Mouse (Mus musculus) brain, embryonic 14.5 days (tissue): ENCODE measurements around the gene Gcgr. TPM values are rescaled to one million over a fixed set of nuclear protein-coding genes. Genes with fewer than 3 reads are reported as not detected.

ENCODE experiments used
- DNase-seq: peaks from one replicate; pipeline ENCODE4 v3.0.0-alpha.2; 2011; ENCODE audit warnings: low read depth
- CTCF ChIP-seq: fragments of 200-500 bp; IDR thresholded peaks from 2 replicates; pipeline ENCODE4 v1.5.1; 2012; ENCODE audit warnings: inconsistent platforms, mild to moderate bottlenecking, moderate library complexity, borderline replicate concordance; ENCODE audit not compliant: insufficient read depth, insufficient read length; ENCODE audit errors: extremely low read depth
- POLR2A ChIP-seq: fragments of 200-500 bp; IDR thresholded peaks from 2 replicates; pipeline ENCODE4 v1.6.1; 2012; ENCODE audit warnings: mild to moderate bottlenecking, inconsistent platforms, borderline replicate concordance; ENCODE audit not compliant: poor library complexity, insufficient read depth, insufficient read length, severe bottlenecking; ENCODE audit errors: extremely low read depth
- polyA plus RNA-seq: library from polyadenylated mRNA; depleted of rRNA; stranded (reverse); fragments of >200 nt; gene quantifications from 2 replicates; pipeline ENCODE4 v1.2.3, GENCODE M21; 2012

Gene Gcgr
- polyA plus RNA-seq, 1 experiment: 0.36 TPM

DNA sequence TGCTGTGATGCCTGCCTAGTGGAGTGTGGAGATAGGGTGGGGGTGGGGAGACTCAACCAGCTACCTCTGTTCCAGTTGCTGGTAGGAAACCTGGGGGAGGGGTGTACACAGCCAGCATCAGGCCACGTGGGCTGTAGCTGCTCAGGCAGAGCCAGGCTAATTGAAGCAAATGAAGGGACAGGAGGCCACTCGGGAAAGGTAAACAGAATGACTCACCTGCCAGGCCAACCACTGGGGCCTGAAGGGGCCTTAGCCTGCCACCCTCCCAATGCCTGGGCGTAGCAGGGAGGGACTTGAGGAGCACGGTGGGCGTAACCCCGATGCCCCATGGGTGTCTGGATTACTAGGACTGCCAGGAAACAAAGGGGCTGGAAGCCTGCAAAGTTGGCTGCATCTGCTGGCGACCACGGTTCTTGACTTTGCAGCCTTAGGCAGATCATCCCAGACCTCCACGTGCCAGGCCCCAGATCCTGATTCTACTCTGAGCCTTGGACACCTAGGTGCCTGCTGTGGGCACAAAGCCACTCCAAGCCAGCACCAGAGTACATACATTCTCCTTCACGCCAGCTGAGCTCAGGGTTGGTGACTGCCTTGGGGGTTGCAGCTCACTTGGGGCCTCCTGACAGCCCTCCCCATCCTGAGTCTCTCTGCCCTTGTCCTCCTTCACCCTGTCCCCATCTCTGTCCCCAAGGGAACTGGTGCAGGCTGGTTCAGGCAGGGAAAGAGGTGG lies 9.0 kb downstream of the Gcgr start:
- peak; percentile 58 for DNase-seq
- TF ChIP-seq CTCF (no peak), POLR2A (no peak)

DNA sequence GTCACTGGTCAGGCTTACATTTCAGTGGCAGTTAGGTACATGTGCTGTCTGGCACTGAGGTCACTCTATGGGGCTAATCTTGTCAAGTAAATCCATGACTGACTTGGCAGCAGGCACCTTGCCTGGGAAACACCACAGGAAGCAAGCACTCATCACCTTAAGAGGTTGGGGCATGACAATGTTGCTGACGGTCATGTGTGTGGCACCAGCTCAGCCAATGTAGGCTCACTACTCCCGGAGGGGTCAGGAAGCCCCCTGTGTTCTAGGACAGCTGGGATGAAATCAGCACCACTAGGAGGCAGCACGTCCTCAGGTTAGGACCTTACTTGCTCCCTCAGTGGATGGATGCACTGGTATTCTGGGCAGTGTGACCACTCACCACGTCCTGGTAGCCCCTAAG lies 11.4 kb downstream of the Gcgr start:
- no peak for TF ChIP-seq POLR2A
- peak; percentile 29; the same call in 1 of the 2 replicates for TF ChIP-seq CTCF

GRCm38 (mm10) chr11:120542376-120542775 lies 11.9 kb downstream of the Gcgr start:
- no peak for TF ChIP-seq POLR2A
- TF ChIP-seq CTCF: no peak
- DNase-seq: no peak

More for the DNA sequence above, 11.4 kb downstream of the Gcgr start:
- peak; percentile 5 for DNase-seq

GRCm38 (mm10) chr11:120545964-120546363 lies 15.5 kb downstream of the Gcgr start:
- no peak for DNase-seq
- TF ChIP-seq CTCF: no peak
- TF ChIP-seq POLR2A: no peak

GRCm38 (mm10) chr11:120547469-120547868 lies 17.0 kb downstream of the Gcgr start:
- no peak for TF ChIP-seq POLR2A
- no peak for TF ChIP-seq CTCF
- DNase-seq: peak; percentile 6

GRCm38 (mm10) chr11:120548214-120548613 lies 17.7 kb downstream of the Gcgr start:
- DNase-seq: no peak

GRCm38 (mm10) chr11:120548786-120549167 lies 18.3 kb downstream of the Gcgr start:
- TF ChIP-seq POLR2A (no peak), CTCF (no peak)
- no peak for DNase-seq

More at GRCm38 (mm10) chr11:120548214-120548613, 17.7 kb downstream of the Gcgr start:
- TF ChIP-seq POLR2A (no peak), CTCF (no peak)

DNA sequence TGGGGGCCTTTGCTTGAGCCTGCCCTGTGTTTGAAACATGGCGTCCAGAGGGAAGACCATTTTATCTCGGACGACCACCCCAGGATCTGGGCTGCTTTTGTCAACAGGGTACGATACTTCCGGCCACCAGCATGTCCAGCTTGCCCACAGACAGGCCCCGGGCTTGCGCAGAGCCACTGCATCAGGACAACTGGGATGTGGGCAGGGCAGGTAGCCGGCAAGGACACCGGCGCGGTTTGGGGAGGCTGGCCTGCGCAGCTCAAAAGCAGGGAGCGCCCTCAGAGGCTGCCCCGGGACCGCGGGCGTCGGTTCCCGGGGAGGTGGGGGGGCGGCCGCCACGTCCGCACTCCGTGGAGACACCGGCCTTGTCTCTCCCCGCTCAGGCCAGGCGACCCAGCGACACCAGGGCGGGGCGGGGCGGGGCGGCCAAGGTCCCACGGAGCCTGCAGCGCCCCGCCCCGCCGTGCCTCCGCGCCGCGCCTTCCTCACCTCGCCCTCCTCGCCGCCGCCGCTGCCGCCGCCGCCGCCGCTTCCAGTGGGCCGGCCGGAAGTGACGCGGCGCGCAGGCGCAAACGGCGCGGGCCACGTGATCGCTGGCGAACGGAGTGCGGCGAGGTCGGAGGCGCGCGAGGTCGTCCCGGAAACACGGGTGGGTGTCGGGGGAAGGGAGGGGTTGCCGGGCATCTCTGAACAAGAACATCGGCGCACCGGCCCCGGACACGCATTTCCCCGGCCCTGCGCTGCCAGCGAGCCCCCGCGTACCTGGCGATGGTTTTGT lies 18.9 kb downstream of the Gcgr start, which contains the start of gene Mcrip1:
Mcrip1 (minus strand) TSS at position 560 of the 778 bp plus-strand sequence.
- TF ChIP-seq CTCF: no peak
- TF ChIP-seq POLR2A: peak; percentile 61; the same call in 1 of the 2 replicates
- peak; percentile 96 for DNase-seq

GRCm38 (mm10) chr11:120549986-120550809 lies 19.7 kb downstream of the Gcgr start:
- no peak for DNase-seq
- TF ChIP-seq POLR2A: no peak
- no peak for TF ChIP-seq CTCF

DNA sequence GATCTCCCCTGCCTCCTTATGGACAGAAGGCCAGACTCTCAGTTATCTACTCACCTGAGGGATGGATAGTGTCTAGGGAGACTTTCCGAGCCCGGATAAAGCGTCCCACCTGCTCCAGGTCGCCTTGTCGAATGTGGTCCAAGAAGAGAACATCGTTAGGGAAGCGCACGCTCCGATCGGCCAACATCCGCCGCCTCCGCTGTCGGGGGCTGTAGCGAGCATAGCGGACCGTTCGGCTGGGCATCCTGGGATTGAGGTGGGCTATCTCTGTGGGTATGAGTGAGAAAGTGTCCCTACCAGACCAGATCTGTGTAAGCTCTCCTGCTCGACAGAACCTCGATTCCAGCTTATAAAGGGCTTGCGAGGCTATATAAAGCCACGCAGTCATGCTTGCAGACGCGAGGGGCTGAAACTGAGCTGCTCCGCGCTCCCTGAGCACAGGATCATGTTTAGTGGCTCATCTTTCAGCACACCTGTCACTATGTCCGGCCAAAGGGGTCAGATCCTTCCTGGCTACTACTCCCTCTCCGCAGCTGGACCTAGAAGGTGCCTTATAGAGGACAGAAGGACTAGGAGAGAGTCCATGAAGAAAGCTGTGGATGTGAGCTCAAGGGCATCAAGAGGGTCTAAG lies 20.4 kb downstream of the Gcgr start, which contains the start of gene Ppp1r27:
Ppp1r27 (minus strand) TSS at position 323 of the 631 bp plus-strand sequence.
- DNase-seq: no peak
- TF ChIP-seq CTCF (no peak), POLR2A (no peak)
